Mouse (Mus musculus): ENCODE results near the gene Ston2.

DNA sequence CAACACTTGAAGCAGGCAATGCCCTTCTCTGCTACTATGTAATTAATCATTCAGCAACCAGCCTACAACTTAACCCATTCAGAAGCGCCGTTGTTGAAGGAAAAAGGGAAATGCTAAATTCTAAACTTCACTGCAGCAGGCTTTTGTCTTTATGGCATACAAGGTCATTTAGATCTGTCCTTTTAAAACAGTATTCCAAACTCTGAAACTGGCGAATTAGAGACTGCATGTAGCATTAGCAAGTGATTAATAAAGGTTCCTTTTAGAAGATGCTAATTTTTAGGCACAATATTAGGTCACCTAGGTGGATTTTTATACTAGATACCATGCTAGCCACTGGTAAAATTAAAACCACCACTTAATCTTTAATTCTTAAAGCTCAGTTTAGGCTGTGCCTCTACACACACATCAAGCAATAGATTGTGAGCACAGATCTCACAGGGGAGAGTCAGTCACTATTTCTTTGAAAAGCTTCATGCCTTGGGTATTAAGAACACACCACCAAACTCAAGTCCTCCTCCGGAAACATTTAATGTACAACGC is 200.6 kb downstream of the Ston2 start:
- TF ChIP-seq CTCF (IDR thresholded peaks at IDR 0.05; ENCODE audit: control insufficient read depth, insufficient read depth, low read length) = no peak
- TF ChIP-seq POLR2A (IDR thresholded peaks at IDR 0.05; ENCODE audit: borderline replicate concordance, control insufficient read depth, low read depth, low read length) = no peak

All from bone marrow, adult 2 months (tissue).